Mouse (Mus musculus): ENCODE results near the gene Rffl.

- TF ChIP-seq CTCF (IDR thresholded peaks at IDR 0.05; ENCODE audit: extremely low read depth, insufficient read length, insufficient replicate concordance, low read depth, low read length) (no peak), POLR2A (IDR thresholded peaks at IDR 0.05; ENCODE audit: low read depth, low read length) (no peak)
Observed at GRCm38 (mm10) chr11:82764438-82764924, 106.5 kb downstream of the Rffl start.

Measured in small intestine, adult 2 months (tissue).